Mouse (Mus musculus) brown adipose tissue, adult 24 weeks (tissue): ENCODE measurements at regions not wholly inside any gene's neighbourhood (a gene's known extent, or its start where the extent isn't known, plus 50 kb on each side); places are given as distances from the start of the nearest gene placed in this dataset.

ENCODE experiments used
- H3K27ac ChIP-seq: fragments of 200-500 bp; replicated peaks from 2 replicates; pipeline ENCODE4 v1.5.1; 2012; ENCODE audit warnings: low read depth, mild to moderate bottlenecking, low read length
- H3K4me1 ChIP-seq: fragments of 200-500 bp; 2 replicates; pipeline ENCODE4 v1.6.1; 2012; ENCODE audit warnings: low read length, mixed read lengths; ENCODE audit not compliant: control insufficient read depth, insufficient read depth, insufficient read length
- H3K4me3 ChIP-seq: fragments of 200-500 bp; 2 replicates; pipeline ENCODE4 v1.5.1; 2012; ENCODE audit warnings: low read depth, mild to moderate bottlenecking, low read length, moderate library complexity; ENCODE audit not compliant: insufficient read depth

DNA sequence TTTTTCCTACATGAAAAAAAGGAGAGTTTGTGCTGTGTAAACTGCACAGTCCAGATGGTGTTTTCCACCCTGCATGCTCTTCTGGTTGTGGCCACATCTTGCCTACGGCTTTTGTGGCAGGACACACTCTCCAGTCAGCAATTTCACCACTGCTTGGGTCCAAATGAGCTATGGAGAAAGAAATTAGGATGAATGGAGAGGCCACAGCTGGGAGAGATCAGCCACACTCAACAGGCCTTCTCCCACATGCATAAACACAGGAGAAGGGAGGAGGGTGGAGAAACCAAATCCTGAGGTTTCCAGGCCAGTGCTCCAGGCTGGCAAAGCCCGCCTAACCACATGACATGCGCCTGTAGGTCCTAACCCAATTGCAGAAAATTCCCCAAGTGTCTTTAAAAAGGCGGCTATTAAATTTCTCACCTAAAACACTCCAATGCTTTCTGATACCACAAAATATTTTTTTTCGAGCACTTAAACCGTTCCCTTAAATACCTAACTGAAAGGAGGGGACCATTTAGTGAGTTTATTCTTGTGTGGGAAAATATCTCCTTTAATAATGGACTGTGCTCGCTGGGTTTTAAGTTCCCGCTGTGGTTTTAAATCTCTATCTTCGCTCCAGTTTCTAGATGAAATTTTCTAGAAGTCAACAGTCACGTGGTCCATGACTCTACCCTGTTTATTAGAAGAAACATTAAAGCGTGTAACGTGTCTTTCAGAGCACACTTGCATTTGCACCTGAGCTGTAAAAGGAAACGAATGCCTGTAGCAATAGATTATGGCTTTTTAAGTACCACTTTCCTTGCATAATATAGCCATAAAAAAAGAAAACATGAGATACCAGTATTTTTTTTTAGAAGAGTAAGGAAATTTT lies 97.9 kb upstream of the BC052040 start:
- Histone ChIP-seq H3K4me1 (no peaks in the 10 kb centered on the region), H3K4me3 (no peak overlapping the region), H3K27ac (no peak overlapping the region)

DNA sequence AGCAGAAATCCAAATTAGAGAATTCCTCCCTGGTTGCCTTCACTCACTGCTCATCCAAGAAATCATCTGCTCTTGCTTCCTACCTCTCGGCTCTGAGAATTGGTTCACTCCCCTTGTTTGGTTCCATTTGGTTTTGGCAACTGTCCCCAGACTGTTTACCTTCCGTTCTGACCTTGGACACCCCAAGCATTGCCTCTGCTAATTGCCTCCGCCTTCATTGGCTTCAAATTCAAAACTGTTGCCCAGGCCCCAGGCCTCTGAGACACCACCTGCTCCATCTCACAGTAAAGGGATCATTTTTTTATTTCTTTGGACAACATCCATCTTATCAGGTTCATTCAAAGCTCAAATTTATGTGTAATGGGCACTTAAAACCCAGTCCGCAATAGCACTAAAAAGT lies 93.1 kb upstream of the BC052040 start:
- Histone ChIP-seq H3K4me3 (no peak overlapping the region), H3K4me1 (no peaks in the 10 kb centered on the region), H3K27ac (no peak overlapping the region)

DNA sequence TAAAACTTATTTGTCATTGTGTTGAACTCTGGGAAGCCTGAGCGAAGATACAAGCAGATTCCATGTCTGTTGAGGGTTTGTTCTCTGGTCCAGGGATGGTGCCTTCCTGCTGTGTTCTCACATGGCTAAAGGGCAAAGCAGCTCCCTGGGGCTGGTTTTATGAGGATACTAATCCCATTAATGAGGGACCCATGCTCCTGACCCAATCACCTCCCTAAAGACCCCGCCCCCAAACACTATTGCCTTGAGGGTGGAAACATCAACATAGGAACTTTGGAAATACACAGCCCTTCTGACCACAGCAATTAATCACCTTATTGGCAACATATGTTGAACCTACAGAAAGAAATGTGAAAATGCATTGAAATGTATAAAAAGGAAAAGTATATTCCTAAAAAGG lies 88.5 kb upstream of the BC052040 start:
- no peak overlapping the region for H3K27ac ChIP-seq
- no peaks in the 10 kb centered on the region for H3K4me1 ChIP-seq
- no peak overlapping the region for H3K4me3 ChIP-seq

DNA sequence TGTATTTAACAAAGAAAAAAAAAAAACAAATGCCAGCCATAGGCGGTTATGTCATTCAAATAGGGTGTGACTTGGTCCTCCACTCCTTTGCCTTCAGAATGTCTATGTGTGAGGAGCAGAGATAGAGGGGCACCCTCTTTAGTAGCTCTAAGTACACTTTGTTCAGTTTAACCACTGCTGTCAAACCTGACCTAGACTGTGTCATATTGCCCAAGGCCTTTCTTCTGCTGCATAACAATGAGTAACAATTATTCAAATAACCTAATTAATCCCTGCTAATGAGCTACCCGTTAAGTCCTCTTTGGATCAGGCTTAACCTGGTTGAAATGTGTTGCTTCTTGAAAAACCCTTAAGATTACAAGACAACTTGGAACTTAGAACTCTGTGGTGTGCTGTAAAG lies 81.6 kb upstream of the BC052040 start:
- Histone ChIP-seq H3K4me1 (no peaks in the 10 kb centered on the region), H3K27ac (no peak overlapping the region), H3K4me3 (no peak overlapping the region)

DNA sequence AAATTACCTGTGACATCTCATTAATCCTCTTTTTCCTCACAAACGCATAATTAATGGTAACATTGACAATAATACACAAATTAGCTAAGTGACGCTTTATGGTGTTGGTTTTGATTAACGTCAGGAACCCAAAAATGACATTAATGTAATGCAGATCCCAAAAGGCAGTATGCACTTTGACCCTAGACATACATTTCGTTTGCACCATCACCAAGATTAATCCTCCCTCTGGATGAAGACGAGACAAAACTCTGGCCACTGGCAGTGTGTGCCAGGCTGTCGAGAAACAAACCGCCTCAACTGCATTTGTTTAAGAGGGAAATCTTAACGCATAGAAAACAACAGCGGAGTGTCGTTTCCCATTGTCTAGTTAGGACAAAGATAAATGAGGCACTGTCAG lies 72.0 kb upstream of the BC052040 start:
- Histone ChIP-seq H3K4me3 (no peak overlapping the region), H3K4me1 (no peaks in the 10 kb centered on the region), H3K27ac (no peak overlapping the region)

DNA sequence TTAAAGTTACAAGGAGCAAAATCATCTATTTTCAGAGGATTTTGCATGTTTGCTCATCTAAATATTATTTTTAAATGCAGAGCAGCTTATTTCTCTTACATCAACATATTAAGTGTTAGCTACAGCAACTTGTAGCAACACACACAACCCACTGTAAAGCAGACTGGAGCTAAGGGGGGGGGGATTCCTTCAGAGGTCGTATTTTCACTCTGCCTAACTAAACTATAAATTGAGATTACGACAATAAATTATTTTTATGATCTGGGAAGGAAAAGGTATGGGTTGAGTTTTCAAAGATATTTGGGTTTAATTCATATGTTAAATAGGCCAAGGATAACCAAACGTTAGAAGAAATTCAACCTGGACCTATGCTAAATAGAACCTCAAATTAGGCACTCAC lies 70.4 kb upstream of the BC052040 start:
- H3K4me1 ChIP-seq: no peaks in the 10 kb centered on the region
- H3K27ac ChIP-seq: no peak overlapping the region
- no peak overlapping the region for H3K4me3 ChIP-seq

DNA sequence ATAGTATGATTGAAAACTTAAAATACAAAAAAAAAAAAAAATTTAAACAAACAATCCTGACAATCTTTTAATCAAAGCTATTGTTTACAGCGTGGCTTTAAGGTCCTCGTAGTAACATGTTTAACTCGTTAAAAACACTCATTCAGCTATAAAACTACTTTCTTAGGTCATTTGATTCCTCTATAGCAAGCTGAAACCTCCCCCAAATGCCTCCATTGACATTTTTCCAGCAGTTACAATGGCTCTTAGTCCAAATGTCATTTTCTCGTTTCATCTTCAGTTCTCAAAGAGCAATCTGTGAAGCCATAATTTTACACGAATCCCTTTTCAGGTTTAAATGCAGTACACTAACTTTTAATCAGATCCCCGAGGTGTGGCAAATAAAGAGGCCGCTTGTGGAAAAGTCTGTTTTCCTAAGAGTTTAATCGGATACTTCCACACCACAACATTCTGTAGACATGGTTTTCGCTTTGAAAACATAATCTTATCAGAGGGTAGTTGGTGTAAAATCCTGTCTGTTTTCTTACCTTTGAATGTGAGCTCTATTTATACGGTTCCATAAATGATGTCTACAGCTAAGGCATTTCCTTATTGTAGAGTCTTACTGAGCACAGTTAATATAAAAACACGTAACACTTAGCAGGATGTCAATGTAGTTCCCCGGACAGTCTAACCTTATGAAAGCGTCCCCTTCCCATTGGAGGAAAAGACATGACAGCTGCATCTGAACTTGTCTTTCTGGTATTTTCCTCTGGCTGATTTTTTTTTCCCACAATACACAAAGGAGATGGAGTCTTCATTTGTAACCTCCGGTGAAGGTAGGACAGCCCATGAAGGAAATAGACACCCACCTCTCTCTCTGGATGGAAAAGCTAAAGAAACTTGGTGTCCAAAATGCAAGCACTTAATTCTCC lies 69.6 kb upstream of the BC052040 start:
- H3K4me3 ChIP-seq: no peak overlapping the region
- H3K27ac ChIP-seq: no peak overlapping the region
- no peaks in the 10 kb centered on the region for H3K4me1 ChIP-seq

DNA sequence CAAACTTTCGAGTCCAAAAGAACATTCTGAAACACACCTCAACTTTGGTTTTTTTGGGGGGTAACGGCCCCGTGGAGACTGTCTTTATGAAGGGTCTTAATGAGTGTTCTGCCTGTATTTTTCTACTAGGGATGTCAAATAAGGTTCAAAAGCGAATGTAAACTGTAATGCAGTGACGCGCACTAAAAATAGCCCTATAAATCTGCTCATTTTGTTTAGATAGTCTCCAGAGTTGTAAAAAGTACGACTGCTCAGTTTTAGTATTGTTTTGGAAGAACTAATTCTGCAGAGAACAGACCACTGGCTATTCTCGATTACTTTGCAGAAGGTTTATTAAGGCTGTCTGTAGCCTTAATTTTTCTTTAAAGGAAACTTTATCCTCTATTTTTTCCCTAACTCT lies 68.6 kb upstream of the BC052040 start:
- H3K4me3 ChIP-seq: no peak overlapping the region
- H3K27ac ChIP-seq: no peak overlapping the region
- no peaks in the 10 kb centered on the region for H3K4me1 ChIP-seq

DNA sequence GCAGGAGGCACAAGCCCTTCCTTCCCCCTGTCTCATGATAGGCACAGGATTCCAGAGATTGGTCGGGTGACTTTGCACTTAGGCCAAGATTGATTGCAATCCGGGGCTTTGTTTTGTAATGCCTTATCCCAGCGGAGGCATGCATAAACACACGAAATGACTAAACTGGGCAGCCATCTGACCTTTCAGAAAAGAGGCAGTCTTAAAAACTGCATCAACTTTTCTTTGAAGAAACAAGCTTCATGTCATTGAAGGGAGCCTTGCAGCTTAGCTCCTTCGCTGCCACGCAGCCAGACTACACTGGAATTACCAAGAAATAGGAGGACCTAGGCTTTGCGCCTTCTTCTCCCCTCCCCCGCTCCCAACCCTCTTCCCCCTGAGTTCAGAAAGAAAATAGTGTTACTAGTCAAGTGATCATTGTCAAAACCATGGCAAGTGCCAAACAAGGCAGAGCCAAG lies 67.7 kb upstream of the BC052040 start:
- no peak overlapping the region; the same call in 1 of the 2 replicates for H3K4me3 ChIP-seq
- no peaks in the 10 kb centered on the region for H3K4me1 ChIP-seq
- peak overlapping the region; percentile 36; the same call in 1 of the 2 replicates for H3K27ac ChIP-seq

DNA sequence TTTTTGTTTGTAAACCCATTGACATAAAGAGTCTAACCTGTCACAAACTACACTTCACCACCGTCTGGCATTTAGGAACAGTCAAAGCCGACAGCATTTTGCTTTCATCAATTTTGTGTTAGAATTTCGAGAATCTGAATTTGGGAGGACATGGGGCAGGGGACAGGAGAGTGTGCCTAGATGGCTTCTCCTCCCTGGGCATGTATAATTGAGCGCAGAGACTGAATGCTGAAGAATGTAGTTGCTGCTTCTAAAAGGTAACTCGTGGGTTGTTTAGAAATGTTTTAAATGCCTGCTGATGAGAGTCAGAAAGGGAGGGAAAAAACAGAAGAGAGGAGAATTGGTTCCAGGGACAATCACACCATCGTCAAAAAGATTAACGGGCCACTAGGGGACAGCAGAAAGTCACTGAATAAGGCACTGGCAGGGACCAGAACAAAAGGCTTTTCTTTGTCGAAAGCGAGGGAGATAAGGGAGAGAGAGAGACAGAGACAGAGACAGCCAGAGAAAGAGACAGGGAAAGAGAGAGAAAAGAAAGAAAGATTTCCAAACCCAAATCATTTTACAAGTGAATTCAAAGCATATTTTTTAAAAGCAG lies 66.6 kb upstream of the BC052040 start:
- Histone ChIP-seq H3K4me1 (no peaks in the 10 kb centered on the region), H3K27ac (no peak overlapping the region), H3K4me3 (no peak overlapping the region)

DNA sequence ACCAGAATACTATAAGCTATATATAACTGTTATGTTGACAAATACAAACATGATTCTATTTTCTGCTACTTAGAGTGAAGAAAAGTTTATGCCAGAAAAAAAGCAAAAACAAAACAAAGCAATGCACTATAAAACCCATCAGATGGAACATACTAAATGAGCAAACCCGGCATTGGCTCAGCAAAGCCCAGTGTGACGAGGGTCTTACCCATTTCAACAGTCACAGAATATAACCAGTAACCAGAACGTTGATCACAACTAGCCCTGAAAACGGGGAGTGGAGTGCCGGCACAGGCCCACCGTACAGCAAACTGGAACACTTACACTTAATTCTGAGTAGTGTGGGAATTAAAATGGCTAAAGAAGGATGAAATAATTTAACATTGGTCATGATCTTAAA lies 66.0 kb upstream of the BC052040 start:
- H3K4me3 ChIP-seq: no peak overlapping the region
- H3K4me1 ChIP-seq: no peaks in the 10 kb centered on the region
- H3K27ac ChIP-seq: no peak overlapping the region

DNA sequence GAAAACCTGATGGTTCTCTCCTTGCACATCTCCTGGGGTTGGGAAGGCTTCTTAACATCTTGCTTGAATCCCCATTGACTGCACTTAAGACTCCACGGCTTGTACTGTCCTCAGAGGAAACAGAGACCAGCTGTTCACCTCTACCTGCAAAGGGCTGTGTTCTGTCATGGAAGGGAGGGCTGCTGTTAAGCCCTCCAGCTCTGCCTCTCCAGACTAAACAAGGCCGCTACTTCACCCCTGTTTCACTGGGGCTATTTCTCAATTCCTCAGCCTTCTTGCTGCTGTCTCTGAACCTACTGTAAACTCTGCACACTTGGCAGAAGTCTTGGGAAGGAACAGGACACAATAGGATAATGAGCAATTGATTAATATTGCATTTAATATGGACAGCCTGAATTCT lies 64.7 kb upstream of the BC052040 start:
- Histone ChIP-seq H3K27ac (no peak overlapping the region), H3K4me1 (no peaks in the 10 kb centered on the region), H3K4me3 (no peak overlapping the region)

DNA sequence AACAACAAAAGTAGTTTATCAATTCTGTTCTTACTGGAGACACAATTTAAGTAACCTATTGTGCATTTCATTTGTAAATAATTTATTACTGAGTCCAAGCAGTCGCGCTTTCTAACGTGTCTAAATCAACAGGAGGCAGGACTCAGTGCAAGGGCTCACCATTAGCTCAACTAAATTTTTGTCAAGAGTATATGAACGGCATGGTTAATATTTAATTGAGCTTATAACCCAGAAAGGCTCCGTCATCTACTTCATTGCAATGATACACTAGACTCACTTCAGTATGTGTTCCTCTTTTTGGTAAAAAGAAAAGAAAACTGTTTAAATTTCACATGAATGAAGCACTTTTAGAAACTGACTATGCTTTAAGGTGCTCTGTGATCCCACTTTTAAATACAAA lies 61.5 kb upstream of the BC052040 start:
- Histone ChIP-seq H3K4me3 (no peak overlapping the region), H3K27ac (no peak overlapping the region), H3K4me1 (no peaks in the 10 kb centered on the region)

DNA sequence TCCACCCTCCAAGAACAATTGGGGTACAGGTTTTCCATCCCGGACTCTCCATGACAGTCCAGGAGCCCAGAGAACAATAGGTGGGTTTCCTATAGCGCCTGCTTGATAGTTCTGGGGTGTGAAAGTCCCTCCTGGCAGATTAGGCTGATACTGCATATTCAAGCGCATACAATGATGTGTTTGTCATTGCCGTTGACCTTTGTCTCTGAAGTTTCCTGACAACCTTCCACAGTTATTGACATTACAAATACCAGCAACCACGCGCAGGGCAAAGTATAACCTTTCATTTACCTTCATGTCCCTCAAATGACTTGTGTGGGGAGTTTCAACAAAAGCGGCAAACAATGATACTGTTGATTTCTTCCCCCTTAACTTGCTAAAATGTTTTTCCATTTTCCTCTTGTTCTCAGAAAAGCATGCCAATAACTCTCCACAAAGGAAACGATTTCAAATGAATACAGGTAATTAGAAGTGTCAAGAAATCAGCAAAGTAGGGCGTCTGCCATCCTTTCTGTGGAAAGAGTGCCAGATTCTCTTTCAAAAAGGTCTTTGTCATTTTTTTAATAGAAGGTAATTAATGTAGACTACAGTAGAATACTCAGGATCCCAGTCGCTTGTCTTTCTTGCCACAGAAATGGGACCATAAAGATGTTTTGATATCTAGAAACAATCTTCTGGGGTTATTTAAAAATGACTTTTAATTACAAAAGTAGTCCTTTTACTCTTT lies 60.9 kb upstream of the BC052040 start:
- Histone ChIP-seq H3K27ac (no peak overlapping the region), H3K4me3 (no peak overlapping the region), H3K4me1 (no peaks in the 10 kb centered on the region)

DNA sequence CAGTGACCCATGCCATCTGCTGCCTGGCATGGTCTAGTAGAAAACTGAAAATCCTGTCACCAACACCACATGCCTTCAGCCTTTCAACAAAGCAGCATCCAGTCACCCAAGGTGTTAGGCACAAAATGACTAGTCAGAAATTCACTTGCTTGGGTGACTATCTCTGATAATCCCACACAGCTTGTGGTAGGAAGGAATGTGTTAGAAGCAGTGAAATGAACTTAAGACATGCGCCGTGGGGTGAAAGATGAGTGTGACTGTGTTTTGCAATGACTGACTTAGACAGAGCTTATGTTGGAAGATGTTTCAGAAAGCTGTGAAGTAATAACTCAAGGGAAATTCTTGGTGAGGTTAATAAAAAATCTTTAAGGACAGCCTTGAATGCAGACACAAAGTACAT lies 51.6 kb upstream of the BC052040 start:
- no peak overlapping the region for H3K27ac ChIP-seq
- H3K4me1 ChIP-seq: no peaks in the 10 kb centered on the region
- no peak overlapping the region for H3K4me3 ChIP-seq
